Mouse (Mus musculus): ENCODE data around the gene Ifnl3.
A peak's percentile ranks its signal among the peaks of the same experiment; 100 is the strongest.

Ifnl3 gene

GRCm38 (mm10) chr7:28546649-28547048, 24.0 kb downstream of the Ifnl3 start:
- no peak for DNase-seq (ENCODE audit: low read depth, low spot score)

DNA sequence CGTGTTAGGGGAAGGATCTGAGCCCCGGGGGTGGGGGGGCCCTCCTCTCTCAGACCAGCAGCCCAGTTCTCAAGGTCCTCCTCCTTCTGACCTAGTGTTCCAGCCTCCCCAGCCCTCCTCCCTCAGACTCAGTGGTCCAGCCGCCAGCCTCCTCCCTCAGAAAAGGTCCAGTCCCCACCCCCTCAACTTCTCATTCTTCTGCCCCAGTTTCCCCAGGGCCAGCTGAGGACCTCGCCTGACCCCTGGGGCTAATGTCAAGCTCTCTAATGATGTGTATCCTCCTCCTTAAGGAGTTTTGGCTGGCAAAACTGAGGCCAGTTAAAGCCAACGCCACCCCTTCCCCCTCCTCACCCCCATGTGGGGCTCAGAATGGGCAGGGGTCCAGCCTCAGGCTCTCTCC, 24.5 kb downstream of the Ifnl3 start, which contains the start of gene Nccrp1:
Nccrp1 (minus strand) TSS at position 101 of the 400 bp plus-strand sequence.
- no peak for DNase-seq (ENCODE audit: low read depth, low spot score)

DNA sequence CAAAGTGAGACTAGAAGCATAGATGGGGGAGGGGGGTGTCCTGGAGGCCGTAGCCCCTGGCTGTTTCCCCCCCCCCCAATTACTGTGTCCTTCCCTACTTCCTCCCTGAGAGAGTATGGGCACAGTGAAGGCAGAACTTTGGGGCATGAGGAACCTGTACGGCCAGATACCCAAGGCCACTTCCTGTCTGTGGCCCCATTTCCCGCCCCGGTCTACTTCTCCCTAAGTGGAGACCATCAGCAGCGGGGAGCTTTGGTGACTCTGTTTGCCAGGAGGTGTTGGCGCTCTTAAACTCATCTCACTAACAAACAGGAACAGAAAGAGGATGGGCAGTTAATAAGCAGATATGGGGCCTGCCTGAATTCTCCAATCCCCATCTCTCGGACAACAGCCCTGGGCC, 25.0 kb downstream of the Ifnl3 start:
- no peak for DNase-seq (ENCODE audit: low read depth, low spot score)

DNA sequence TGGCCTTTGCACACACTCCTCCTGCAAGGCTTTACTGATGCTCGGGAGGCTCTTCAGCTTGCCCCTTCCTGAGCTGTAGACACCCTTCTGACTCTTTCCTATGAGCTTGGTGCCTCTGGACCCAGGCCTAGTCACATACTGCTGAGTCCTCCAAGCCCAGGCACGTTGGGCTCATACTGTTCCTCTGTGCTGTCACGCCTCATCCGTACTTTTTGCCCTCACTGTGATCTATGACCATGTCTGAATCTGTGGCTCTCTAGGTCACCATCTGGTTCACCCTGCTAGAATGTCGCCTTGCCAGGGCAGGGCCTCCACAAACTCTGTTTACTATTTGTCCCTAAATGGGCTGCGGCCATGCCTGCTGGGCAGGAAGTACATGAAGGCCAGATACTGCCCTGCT, 30.4 kb downstream of the Ifnl3 start:
- DNase-seq (ENCODE audit: low read depth, low spot score), result no peak

DNA sequence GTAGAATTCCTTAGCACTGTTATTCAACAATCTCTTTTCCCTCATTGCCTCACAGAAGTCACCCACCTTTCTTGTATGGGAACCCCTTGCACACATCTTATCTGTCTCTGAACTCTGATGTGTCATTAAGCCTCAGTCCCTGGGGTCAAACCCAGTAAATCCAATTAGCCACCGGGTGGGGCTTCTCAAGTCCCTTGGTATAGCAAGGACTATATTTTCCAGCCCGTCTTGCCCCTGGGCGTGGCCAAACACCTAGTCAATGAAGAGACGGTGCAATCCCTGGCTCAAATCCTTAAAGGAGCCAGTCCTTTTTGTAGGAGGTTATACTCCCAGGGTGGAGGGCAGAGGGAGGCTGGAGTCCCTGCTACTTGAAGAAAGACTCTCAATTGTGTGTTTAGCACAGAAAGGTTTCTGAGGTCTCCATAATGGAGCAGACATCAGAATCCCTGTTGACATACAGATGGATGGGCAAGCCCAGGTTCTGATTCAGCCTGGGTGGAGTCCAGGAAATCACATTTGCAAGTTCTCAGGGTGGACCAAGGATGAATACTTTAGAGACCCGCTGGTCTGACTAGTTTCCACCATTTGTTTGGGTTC, 33.4 kb downstream of the Ifnl3 start:
- no peak for DNase-seq (ENCODE audit: low read depth, low spot score)

DNA sequence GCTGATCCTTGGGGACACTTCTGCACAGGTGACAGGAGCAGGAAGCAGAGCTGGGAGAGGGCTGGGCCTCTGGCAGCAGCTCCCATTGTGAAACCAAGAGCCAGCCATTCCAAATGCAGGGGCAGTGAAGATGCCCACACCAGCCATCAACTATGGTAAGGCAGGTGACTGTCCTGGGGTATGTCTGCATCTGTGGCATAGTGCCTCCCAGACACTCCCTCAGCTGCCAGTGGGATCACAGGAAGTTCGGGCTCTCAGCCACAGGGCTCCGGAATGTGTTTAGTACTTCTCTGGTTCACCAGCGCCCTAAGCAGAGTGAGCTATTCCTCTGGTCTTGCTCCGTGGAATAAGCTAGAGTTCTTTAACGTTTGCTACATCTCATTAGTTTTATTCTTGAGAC, 34.4 kb downstream of the Ifnl3 start:
- DNase-seq (ENCODE audit: low read depth, low spot score), result no peak

DNA sequence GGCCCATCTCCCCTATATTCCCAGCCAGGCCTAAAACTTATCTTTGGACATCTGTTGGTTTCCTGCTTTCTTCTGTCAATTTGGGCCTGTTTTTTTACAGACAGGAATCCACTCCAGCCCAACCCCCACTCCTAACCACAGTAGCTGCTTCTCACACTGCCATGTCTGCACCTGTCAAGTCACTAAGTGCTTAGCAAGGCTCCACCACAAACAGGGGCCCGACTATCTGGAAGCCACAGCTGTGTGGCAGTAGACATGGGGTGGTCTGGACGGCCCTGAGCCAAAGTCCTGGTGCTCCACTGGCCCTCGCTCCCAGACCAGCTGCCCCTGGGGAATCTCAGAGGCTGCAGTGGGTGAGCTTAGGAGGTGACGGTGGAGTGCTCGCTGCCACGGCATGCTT, 35.1 kb downstream of the Ifnl3 start:
- no peak for DNase-seq (ENCODE audit: low read depth, low spot score)

- peak; percentile 59 for DNase-seq (ENCODE audit: low read depth, low spot score)
Measured at GRCm38 (mm10) chr7:28558486-28558885, 35.9 kb downstream of the Ifnl3 start.

DNA sequence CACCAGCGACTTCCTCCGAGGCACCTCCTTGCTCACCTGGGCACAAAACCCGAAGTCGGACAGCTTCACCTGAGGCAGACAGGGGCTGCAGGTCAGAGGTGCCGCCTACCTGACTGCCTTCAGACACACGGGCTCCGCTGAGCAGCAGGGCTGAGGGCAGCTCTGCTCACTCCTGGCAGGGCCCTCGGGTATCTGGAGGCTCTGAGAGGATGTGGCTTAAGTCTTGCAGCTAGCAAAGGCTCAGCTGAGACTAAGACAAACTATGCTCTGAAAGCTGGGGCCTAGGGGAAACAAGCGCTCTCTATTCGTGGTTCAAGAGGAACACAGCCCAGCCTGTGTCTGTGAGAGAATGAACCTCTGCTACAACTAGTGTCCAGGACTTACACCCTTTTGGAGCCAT, 38.2 kb downstream of the Ifnl3 start:
- DNase-seq (ENCODE audit: low read depth, low spot score), result no peak

DNA sequence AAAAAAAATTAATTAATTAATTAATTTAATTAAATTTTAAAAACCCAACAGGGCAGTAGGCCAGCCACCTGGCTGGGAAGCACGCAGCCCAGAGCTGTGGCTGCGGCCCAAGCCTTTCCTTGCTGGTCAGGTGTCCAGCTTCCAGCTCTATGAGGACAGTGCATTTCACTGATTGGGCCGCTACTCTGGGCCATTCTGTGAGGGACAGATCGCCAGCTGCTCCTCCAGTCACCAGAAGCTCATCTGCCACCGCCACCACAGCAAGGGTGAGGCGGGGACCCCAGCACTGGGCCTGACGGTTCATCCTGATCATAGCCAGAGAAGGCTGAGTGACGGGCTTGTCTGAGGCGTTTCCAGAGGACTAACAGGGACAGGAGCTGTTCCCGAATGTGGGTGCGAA, 39.3 kb downstream of the Ifnl3 start:
- no peak for DNase-seq (ENCODE audit: low read depth, low spot score)

GRCm38 (mm10) chr7:28562371-28562770, 39.7 kb downstream of the Ifnl3 start:
- DNase-seq (ENCODE audit: low read depth, low spot score), result no peak

- no peak for DNase-seq (ENCODE audit: low read depth, low spot score)
Measured at GRCm38 (mm10) chr7:28562951-28563350, 40.3 kb downstream of the Ifnl3 start.

DNA sequence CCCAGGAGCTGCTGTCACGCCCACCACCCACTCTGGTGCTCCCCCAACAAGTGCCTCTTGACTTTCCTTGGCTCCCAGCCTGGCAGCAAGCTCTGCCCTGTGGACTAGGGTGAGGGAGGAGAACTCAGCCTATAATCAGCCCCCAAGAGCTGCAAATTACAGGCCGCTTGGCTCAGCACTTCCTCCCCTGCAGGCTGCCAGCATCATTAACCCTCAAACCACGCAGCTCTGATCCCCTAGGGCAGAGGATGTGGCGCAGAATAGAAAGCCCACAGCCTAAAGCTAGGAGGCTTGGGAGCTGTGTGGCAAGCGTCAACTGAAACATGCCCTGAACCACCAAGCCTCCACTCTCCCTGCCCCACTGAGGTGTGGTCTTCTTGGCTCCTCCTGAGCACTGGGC, 42.8 kb downstream of the Ifnl3 start:
- no peak for DNase-seq (ENCODE audit: low read depth, low spot score)

- DNase-seq (ENCODE audit: low read depth, low spot score), result no peak
Measured at GRCm38 (mm10) chr7:28567539-28567938, 44.9 kb downstream of the Ifnl3 start.

GRCm38 (mm10) chr7:28568253-28568652, 45.6 kb downstream of the Ifnl3 start:
- DNase-seq (ENCODE audit: low read depth, low spot score), result peak; percentile 59

DNA sequence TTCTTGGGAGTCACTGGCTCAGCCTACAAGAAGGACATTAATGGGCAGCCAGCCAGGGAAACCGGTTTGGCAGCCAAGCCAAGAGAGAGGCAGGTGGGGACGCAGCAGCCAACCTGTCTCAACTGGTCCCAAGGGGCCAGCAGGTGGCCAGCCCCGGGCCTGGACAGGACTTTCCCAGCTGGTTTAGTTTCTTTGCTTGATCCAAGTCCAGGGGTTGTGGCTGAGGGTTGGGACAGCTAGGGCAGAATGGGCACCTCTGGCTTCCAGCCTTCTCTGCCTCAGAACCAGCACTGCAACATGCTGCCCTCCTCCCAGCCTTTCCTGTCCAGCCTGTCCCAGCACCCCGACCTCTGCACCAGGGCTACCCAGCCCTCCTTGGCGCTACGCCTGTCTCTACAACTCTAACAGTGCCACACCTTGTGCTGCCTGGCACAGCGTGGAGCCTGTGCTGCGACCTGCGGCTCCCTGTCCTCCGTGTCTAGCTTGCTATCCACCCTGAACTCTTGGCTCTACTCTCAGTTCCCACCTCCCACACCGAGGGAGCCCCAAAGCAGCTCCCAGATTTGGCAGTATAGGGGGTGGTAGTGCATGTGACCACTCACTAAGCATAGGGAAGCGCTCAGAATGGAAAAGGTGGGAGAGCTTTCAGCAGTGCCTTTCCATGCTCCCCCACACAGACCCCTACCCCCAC, 47.8 kb downstream of the Ifnl3 start:
- DNase-seq (ENCODE audit: low read depth, low spot score), result peak; percentile 76

- DNase-seq (ENCODE audit: low read depth, low spot score), result no peak
Measured at GRCm38 (mm10) chr7:28570982-28571682, 48.5 kb downstream of the Ifnl3 start.

DNA sequence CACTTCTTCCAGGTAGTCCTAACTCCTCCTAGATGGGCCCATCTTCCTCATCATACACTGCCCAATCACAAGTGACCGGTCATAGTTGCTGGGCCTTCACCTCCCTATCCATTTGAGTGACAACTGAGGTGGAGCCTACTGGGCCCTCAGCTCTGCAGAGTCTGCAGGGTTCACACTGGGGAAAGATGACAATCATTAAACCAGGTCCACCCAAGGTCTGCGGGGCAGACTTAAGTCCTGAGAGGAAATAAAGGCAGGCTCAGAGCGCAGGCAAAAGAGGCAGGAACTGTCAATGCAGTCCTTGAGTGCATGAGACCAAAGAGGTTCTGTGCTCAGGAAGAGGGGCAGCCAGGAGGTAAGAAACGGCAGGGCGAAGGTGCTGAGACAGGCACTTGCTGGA, 50.1 kb downstream of the Ifnl3 start:
- no peak for DNase-seq (ENCODE audit: low read depth, low spot score)

DNA sequence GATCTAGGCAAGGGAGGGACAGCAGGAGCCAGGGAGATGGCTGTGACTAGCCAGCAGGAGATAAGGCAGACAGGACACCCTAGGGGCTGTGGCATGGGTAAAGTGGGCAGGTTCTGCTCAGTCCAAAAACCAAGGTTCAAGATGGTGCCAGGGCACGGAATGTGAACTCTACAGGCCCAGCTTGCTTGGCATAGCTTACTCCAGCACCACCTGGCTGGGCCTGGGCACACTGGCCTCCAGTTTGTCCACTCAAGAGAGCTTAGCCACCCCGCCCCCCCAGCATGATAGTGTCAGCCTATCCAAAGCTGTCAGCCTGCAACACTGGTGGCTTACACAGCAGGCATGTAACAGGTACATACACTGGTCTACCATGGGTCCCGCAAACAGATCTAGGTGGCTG, 50.6 kb downstream of the Ifnl3 start:
- no peak for DNase-seq (ENCODE audit: low read depth, low spot score)

Data from skeletal muscle tissue, adult 2 months (tissue).